Mouse (Mus musculus) heart, adult 9 months (tissue): ENCODE data around the gene Prkn.
A peak's percentile ranks its signal among the peaks of the same experiment; 100 is the strongest.

Experiments
- DNase-seq, 2 experiments: peaks; one replicate each; pipeline ENCODE4 v3.0.0; 2022; ENCODE audit warnings: low spot score in 2 of 2

Gene Prkn

GRCm38 (mm10) chr17:10840148-10840707 lies at the start of gene Prkn, which contains the start of gene Pacrg:
Gene Prkn (plus strand): TSS chr17:10840384.
Gene Pacrg (minus strand): TSS chr17:10840311.
- peak; percentile 97 to 98 for DNase-seq

- no peak for DNase-seq
Measured at GRCm38 (mm10) chr17:10791661-10792060, 48.5 kb upstream of the Prkn start.

GRCm38 (mm10) chr17:10806692-10807091 lies 33.5 kb upstream of the Prkn start:
- no peak for DNase-seq

GRCm38 (mm10) chr17:10807261-10807998 lies 32.8 kb upstream of the Prkn start:
- no peak for DNase-seq

- no peak for DNase-seq
Measured at GRCm38 (mm10) chr17:10808571-10808970, 31.6 kb upstream of the Prkn start.

GRCm38 (mm10) chr17:10818971-10819370 lies 21.2 kb upstream of the Prkn start:
- no peak for DNase-seq

- DNase-seq: peak; percentile 50 to 51
Measured at GRCm38 (mm10) chr17:10840731-10841201, 582 bp downstream of the Prkn start.

GRCm38 (mm10) chr17:10854207-10854606 lies 14.0 kb downstream of the Prkn start:
- DNase-seq: peak in 1 of 2 experiments; percentile 11

GRCm38 (mm10) chr17:10874208-10875187 lies 34.3 kb downstream of the Prkn start:
- DNase-seq: no peak

- no peak for DNase-seq
Measured at GRCm38 (mm10) chr17:10878986-10879385, 38.8 kb downstream of the Prkn start.

GRCm38 (mm10) chr17:10882260-10882659 lies 42.1 kb downstream of the Prkn start:
- DNase-seq: no peak

- DNase-seq: peak; percentile 4 to 26
Measured at GRCm38 (mm10) chr17:10887924-10888323, 47.7 kb downstream of the Prkn start.

GRCm38 (mm10) chr17:10901686-10902228 lies 61.6 kb downstream of the Prkn start:
- DNase-seq: no peak

GRCm38 (mm10) chr17:10936698-10937097 lies 96.5 kb downstream of the Prkn start:
- no peak for DNase-seq

GRCm38 (mm10) chr17:10937844-10938243 lies 97.7 kb downstream of the Prkn start:
- no peak for DNase-seq

GRCm38 (mm10) chr17:10938755-10939154 lies 98.6 kb downstream of the Prkn start:
- DNase-seq: no peak

- no peak for DNase-seq
Measured at GRCm38 (mm10) chr17:10946552-10946951, 106.4 kb downstream of the Prkn start.

GRCm38 (mm10) chr17:10947614-10948013 lies 107.4 kb downstream of the Prkn start:
- no peak for DNase-seq

GRCm38 (mm10) chr17:10959066-10959864 lies 119.1 kb downstream of the Prkn start:
- no peak for DNase-seq

- no peak for DNase-seq
Measured at GRCm38 (mm10) chr17:10962151-10962550, 122.0 kb downstream of the Prkn start.

GRCm38 (mm10) chr17:10982136-10982535 lies 142.0 kb downstream of the Prkn start:
- peak in 1 of 2 experiments; percentile 13 for DNase-seq
